Mouse (Mus musculus): Measurements from ENCODE around the gene Magi1. TPM values are rescaled to one million over a fixed set of nuclear protein-coding genes. Genes with fewer than 3 reads are reported as not detected.

Gene Magi1
- total RNA-seq, 2 experiments from 2014 or later = 13.9 to 18.5 TPM

Other genes starting within 250 kb of the Magi1 start
- gene Slc25a26, start 216.4 kb upstream of the Magi1 start, total RNA-seq (2021) = 10 to 100 TPM; 17.9 to 19.6 TPM